Mouse (Mus musculus): ENCODE measurements around the gene Tapbp.
"Not testable (repeated sequence)": the region's sequence is repeated elsewhere in the genome, so short reads cannot be mapped to it uniquely, and the experiment has no call there.

Tapbp gene

GRCm38 (mm10) chr17:33903911-33904651 lies 11.6 kb upstream of the Tapbp start:
- not testable (repeated sequence) for DNase-seq (ENCODE audit: low spot score in 2 of 2)

- not testable (repeated sequence) for DNase-seq (ENCODE audit: low spot score in 2 of 2)
Observed at GRCm38 (mm10) chr17:33904835-33905234, 10.9 kb upstream of the Tapbp start, which contains the start of gene Platr17. TSS of gene Platr17 (plus strand) at chr17:33905135.

GRCm38 (mm10) chr17:33908331-33909076 lies 7.2 kb upstream of the Tapbp start:
- peak; percentile 60 to 65 for DNase-seq (ENCODE audit: low spot score in 2 of 2)

GRCm38 (mm10) chr17:33909077-33909868 lies 6.4 kb upstream of the Tapbp start, which contains the start of gene Daxx:
TSS of gene Daxx (plus strand) at chr17:33909414.
- peak; percentile 99 for DNase-seq (ENCODE audit: low spot score in 2 of 2)

- peak in 1 of 2 experiments; percentile 63 for DNase-seq (ENCODE audit: low spot score in 2 of 2)
Observed at GRCm38 (mm10) chr17:33909869-33910250, 5.8 kb upstream of the Tapbp start.

GRCm38 (mm10) chr17:33910346-33911051 lies 5.2 kb upstream of the Tapbp start:
- no peak for DNase-seq (ENCODE audit: low spot score in 2 of 2)

- no peak for DNase-seq (ENCODE audit: low spot score in 2 of 2)
Observed at GRCm38 (mm10) chr17:33911052-33911812, 4.5 kb upstream of the Tapbp start.

GRCm38 (mm10) chr17:33911813-33912414 lies 3.8 kb upstream of the Tapbp start:
- no peak for DNase-seq (ENCODE audit: low spot score in 2 of 2)

GRCm38 (mm10) chr17:33913264-33913663 lies 2.4 kb upstream of the Tapbp start:
- DNase-seq (ENCODE audit: low spot score in 2 of 2), result no peak

- DNase-seq (ENCODE audit: low spot score in 2 of 2), result no peak
Observed at GRCm38 (mm10) chr17:33913905-33914304, 1.8 kb upstream of the Tapbp start.

- no peak for DNase-seq (ENCODE audit: low spot score in 2 of 2)
Observed at GRCm38 (mm10) chr17:33914969-33915391, 719 bp upstream of the Tapbp start.

GRCm38 (mm10) chr17:33916294-33916693 lies 595 bp downstream of the Tapbp start:
- DNase-seq (ENCODE audit: low spot score in 2 of 2), result no peak

GRCm38 (mm10) chr17:33916847-33917655 lies 1.4 kb downstream of the Tapbp start:
- DNase-seq (ENCODE audit: low spot score in 2 of 2), result no peak

- DNase-seq (ENCODE audit: low spot score in 2 of 2), result no peak
Observed at GRCm38 (mm10) chr17:33917656-33918292, 2.1 kb downstream of the Tapbp start.

GRCm38 (mm10) chr17:33918293-33919203 lies 2.8 kb downstream of the Tapbp start:
- peak in 1 of 2 experiments; percentile 62 for DNase-seq (ENCODE audit: low spot score in 2 of 2)

GRCm38 (mm10) chr17:33919351-33920281 lies 3.9 kb downstream of the Tapbp start:
- peak; percentile 94 to 95 for DNase-seq (ENCODE audit: low spot score in 2 of 2)

All from spleen, postnatal 36 days (tissue).